Mouse (Mus musculus): Measurements from ENCODE around the gene Lrrc8c. TPM values are rescaled to one million over a fixed set of nuclear protein-coding genes. Genes with fewer than 3 reads are reported as not detected.

The Lrrc8c gene
- total and polyA plus RNA-seq, 3 experiments = 33.0 to 46.0 TPM; not detected in 1

DNA sequence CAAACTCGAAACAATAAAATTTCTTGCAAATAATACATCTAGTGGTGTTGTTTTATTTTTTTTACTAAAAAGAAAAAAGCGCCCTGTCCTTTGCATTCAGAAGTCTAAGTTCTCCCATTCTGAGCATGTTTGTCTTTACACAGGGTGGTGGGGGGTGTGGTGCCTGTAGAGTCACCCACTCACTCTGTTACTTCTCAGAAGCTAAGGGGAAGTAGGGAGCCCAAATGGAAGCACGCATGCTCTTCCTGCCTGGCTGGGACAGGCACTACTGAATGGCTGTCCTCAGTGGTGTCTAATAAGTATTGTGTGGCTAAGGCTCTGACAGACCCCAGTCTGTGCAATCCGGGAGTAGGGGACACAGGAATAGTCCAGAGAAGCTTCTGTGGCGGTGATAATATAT lies 107.9 kb downstream of the Lrrc8c start:
- peaks cover 12 to 46% of the 10 kb centered on the region in 2 experiments for H3K4me1 ChIP-seq (ENCODE audit: control insufficient read depth in 1 of 2, insufficient read depth in 2 of 2, low read length in 2 of 2)
- no peak overlapping the region for H3K4me3 ChIP-seq (ENCODE audit: control insufficient read depth in 1 of 2, insufficient read depth in 1 of 2, low read depth in 2 of 2, low read length in 2 of 2)
- peak overlapping the region; percentile 15; the same call in 1 of the 2 replicates for H3K9ac ChIP-seq (ENCODE audit: control insufficient read depth, low read depth, low read length, poor library complexity, severe bottlenecking)
- H3K27ac ChIP-seq (ENCODE audit: control insufficient read depth, low read depth, low read length) = peak overlapping the region; percentile 13
- H3K36me3 ChIP-seq (ENCODE audit: control insufficient read depth in 1 of 2, insufficient read depth in 2 of 2, low read length in 2 of 2) = peaks cover 0 to 32% of the 10 kb centered on the region in 2 experiments; a peak in 2 of 4 replicates
- no peaks in the 10 kb centered on the region for H3K79me2 ChIP-seq (ENCODE audit: control insufficient read depth, insufficient read depth, low read length, poor library complexity)
- no peaks in the 10 kb centered on the region for H3K27me3 ChIP-seq (ENCODE audit: control insufficient read depth in 1 of 2, insufficient read depth in 2 of 2, low read length in 2 of 2)
- peak; percentile 73 for DNase-seq (ENCODE audit: low read depth, low spot score)
- no peaks in the 10 kb centered on the region for H3K9me3 ChIP-seq (replicated peaks; ENCODE audit: insufficient read depth, low read length)
- TF ChIP-seq MAX (IDR thresholded peaks at IDR 0.05; ENCODE audit: low read length) = no peak
- TF ChIP-seq MYC (IDR thresholded peaks at IDR 0.05; ENCODE audit: low read depth, low read length) = 0 out of 2 replicates have a peak, but pooled peaks have one; percentile 21
- TF ChIP-seq NRF1 (IDR thresholded peaks at IDR 0.05; ENCODE audit: insufficient read depth, low read depth, low read length, poor library complexity, severe bottlenecking) = peak; percentile 56

DNA sequence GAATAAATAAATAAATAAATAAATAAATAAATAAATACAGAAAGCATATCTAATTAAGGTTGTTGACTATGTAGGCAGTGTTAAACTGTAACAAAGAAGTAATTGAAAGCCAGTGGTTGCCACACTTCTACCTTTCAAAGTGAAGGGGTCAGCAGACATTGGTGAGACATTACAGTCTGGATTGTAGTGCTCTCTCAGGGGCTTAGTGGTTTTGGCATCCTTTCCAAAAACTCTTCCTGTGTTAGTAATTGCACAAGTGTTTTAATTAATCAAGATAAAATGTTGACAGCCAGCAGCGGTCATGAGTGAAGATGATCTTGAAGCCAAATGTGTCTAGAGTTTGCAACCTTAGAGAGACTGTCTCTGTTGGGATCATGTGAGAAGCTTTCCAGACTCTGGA lies 110.8 kb downstream of the Lrrc8c start:
- Histone ChIP-seq H3K4me1 (ENCODE audit: control insufficient read depth in 1 of 2, insufficient read depth in 2 of 2, low read length in 2 of 2) (peaks cover 4 to 22% of the 10 kb centered on the region in 2 experiments), H3K36me3 (ENCODE audit: control insufficient read depth in 1 of 2, insufficient read depth in 2 of 2, low read length in 2 of 2) (peaks cover 0 to 14% of the 10 kb centered on the region in 2 experiments; a peak in 2 of 4 replicates), H3K9me3 (replicated peaks; ENCODE audit: insufficient read depth, low read length) (no peaks in the 10 kb centered on the region), H3K4me3 (ENCODE audit: control insufficient read depth in 1 of 2, insufficient read depth in 1 of 2, low read depth in 2 of 2, low read length in 2 of 2) (no peak overlapping the region), H3K79me2 (ENCODE audit: control insufficient read depth, insufficient read depth, low read length, poor library complexity) (no peaks in the 10 kb centered on the region), H3K9ac (ENCODE audit: control insufficient read depth, low read depth, low read length, poor library complexity, severe bottlenecking) (no peak overlapping the region), H3K27me3 (ENCODE audit: control insufficient read depth in 1 of 2, insufficient read depth in 2 of 2, low read length in 2 of 2) (no peaks in the 10 kb centered on the region), H3K27ac (ENCODE audit: control insufficient read depth, low read depth, low read length) (no peak overlapping the region)
- no peak for DNase-seq (ENCODE audit: low read depth, low spot score)
- TF ChIP-seq KAT2A (conservative IDR thresholded peaks at IDR 0.05; ENCODE audit: low read depth, low read length) (no peak), CHD2 (IDR thresholded peaks at IDR 0.05; ENCODE audit: low read length) (no peak), JUND (IDR thresholded peaks at IDR 0.05; ENCODE audit: low read depth, low read length) (no peak), USF1 (IDR thresholded peaks at IDR 0.05; ENCODE audit: low read depth, low read length) (no peak), MAX (IDR thresholded peaks at IDR 0.05; ENCODE audit: low read length) (no peak), NELFE (IDR thresholded peaks at IDR 0.05; ENCODE audit: low read depth, low read length) (no peak), TCF12 (IDR thresholded peaks at IDR 0.05; ENCODE audit: low read depth, low read length) (no peak), MYC (IDR thresholded peaks at IDR 0.05; ENCODE audit: low read depth, low read length) (no peak), UBTF (IDR thresholded peaks at IDR 0.05; ENCODE audit: borderline replicate concordance, insufficient read depth, low read depth, low read length) (no peak), MAFK (IDR thresholded peaks at IDR 0.05; ENCODE audit: borderline replicate concordance, low read depth, low read length) (no peak), USF2 (IDR thresholded peaks at IDR 0.05; ENCODE audit: borderline replicate concordance in 1 of 2, insufficient read depth in 1 of 2, low read depth in 1 of 2, low read length in 2 of 2) (no peak), GABPA (IDR thresholded peaks at IDR 0.05; ENCODE audit: low read depth, low read length) (no peak), HCFC1 (IDR thresholded peaks at IDR 0.05; ENCODE audit: low read depth, low read length) (no peak), EP300 (IDR thresholded peaks at IDR 0.05; ENCODE audit: low read depth in 1 of 2, low read length in 2 of 2) (no peak), MYB (IDR thresholded peaks at IDR 0.05; ENCODE audit: low read depth, low read length) (no peak)

All from MEL (cell line).